Mouse (Mus musculus) urinary bladder, postnatal 36 days (tissue): ENCODE results near the gene Erich6b.

Experiments
- DNase-seq, 2 experiments: peaks; one replicate each; pipeline ENCODE4 v3.0.0; 2022; ENCODE audit warnings: low spot score in 2 of 2, mixed read lengths in 1 of 2

Gene Erich6b

GRCm38 (mm10) chr14:75642080-75642479 is at the start of gene Erich6b:
Gene Erich6b, plus strand, starts transcription at chr14:75642259.
- DNase-seq, result no peak

DNA sequence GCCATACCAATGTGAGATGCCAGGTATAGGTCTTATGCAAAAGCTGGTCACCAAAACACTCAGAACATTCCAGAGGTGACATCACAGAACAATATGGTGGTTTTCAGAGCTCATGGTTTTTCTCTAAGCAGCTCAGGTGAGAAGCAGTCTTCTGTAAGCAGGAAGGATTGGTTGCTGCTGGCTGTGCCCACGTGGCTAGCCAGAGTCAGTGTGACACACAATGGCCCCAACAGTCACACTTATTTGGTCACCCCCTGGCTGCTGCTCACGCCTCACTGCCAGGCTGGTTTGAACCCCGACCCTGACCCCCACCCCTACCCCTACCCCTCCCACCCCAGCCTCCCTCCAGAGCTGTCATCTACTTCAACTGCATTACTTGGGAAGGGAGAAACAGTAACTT is 49.1 kb upstream of the Erich6b start, which contains the start of gene Spert:
Gene Spert, minus strand, starts transcription at position 139 of the 400 bp plus-strand sequence.
- no peak for DNase-seq

DNA sequence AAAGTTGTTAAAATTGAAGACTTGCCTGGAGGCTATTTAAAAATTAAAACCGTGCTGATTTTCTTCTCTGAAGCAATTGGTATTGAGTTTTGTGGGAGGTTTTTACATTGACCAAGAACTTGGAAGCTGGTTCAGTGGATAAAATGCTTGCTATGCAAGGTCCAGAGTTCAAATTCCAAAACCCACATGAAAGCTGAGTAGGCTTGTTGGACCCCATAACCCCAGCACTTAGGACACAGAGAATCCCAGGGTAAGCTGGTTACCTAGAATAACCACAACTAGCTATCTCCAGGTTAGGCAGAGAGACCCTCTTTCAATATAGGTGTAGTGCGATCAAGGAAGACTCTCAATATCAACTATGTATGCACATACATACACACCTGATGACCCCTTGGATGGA is 32.9 kb upstream of the Erich6b start:
- DNase-seq, result no peak

DNA sequence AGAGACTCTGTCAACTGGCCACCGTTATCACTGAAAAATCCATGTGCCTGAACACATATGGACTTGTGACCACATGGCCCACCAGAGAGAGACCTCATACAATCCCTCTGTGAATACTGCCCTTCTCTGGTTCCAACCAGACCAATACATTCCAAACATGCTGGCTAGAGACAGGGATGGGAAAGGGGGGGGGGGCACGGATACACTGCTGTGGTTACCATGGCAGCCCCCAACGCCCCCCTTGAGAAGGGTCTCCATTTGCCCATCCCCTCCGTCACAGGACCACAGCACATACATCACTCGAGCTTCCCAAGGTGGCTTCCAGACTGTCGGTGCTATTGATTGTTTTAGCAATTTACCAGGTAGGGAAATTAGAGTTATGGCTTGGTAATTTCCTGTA is 25.7 kb upstream of the Erich6b start:
- no peak for DNase-seq

GRCm38 (mm10) chr14:75622984-75623383 is 19.1 kb upstream of the Erich6b start:
- DNase-seq, result no peak

DNA sequence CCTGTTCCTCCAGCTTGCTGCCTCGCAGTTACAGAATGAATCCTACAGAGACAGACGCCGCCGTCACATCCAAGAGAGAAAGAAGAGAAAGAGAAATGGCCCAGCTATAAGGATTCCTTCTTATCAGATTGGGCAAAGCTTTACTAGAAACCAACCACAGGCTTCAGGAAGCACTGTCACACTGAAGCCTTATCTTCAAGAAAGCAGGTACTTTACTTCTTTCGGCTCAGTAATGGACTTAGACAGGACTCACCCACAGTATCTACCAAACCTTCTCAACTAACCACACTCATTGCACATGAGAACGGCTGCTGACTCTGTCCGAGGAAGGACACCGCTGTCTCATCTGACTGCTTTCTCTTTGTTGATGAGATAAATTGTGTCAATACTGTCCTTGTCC is 13.2 kb upstream of the Erich6b start:
- DNase-seq, result no peak

DNA sequence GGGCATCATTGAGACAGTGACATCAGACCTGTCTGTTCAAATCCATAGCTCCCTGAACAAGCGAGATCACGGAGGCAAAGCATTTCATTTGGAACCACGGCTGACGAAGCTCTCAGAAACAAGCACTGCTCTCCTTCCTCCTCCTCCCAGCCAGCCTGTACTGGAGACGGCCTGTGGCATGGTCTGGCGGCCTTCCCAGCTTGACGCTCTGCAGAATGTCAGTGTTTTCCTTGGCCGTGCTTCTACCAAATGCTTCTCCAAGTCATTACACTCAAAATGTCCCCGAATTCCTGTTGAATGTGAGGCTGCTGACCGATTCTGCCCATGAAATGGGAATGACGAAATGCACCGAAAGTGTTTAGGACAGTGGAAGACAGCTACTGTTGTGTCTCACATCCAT is 6.7 kb upstream of the Erich6b start:
- DNase-seq, result peak in 1 of 2 experiments; percentile 14

DNA sequence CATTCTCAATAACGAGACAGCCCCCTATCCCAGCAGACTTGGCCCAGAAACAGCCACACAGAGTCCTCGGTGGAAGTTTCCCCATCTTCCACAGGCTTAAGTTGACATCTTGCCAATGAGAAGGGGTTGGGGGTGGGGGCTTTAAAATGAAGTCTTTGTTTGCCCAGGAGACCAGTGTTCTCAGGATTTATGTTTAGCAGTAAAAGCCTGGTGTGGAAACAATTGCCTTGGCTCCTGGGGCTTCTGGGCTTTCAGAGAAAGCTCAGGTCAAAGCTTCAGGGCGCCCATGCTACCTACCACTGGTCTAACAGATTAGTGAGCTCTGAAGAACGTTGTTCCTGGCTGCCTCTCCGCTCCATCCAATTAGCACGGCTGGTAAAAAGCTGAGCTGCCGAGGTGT is 6.0 kb upstream of the Erich6b start:
- DNase-seq, result no peak

- no peak for DNase-seq
Measured at GRCm38 (mm10) chr14:75637641-75638040, 4.4 kb upstream of the Erich6b start.

GRCm38 (mm10) chr14:75640846-75641245 is 1.2 kb upstream of the Erich6b start:
- no peak for DNase-seq

- no peak for DNase-seq
Measured at GRCm38 (mm10) chr14:75641369-75641768, 690 bp upstream of the Erich6b start.

DNA sequence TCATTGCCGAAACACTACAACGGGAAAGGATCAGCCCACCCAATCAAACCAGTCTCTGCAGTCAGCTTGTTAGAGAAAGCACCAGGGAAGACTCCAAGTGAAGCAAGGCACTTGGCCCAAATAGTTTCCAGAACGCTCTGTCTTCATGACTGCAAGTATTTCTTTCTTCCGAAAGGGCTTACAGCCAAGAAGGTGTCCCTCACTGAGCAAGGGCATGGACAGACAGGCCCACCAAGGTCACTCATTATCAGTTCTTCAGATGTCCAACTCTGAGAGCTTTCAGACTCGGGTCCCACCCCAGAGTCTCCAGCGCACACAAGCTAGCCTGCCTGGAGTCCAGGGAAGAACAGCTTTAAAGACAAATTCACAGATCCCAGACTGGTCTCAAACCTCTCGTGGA is 3.4 kb downstream of the Erich6b start:
- no peak for DNase-seq

DNA sequence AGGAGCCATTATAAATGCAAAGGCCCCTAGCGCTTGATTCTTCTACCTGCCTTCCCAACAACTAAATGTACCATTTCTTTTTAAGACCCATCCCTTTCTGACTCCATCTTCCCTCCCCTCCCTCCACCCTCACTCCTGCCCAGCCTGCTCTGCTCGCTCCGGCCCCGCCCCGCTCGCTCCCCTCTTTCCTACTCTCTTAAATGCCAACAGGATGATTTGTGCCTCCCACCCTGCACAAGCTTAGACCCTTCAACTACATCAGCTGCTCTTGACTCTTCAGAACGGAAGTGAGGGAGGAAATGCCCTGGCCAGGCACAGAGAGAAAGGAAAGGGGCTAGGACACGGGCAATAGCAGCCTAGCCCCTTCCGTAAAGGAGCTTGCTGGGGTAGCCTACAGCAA is 4.0 kb downstream of the Erich6b start:
- DNase-seq, result no peak

GRCm38 (mm10) chr14:75646968-75647829 is 5.1 kb downstream of the Erich6b start:
- no peak for DNase-seq

DNA sequence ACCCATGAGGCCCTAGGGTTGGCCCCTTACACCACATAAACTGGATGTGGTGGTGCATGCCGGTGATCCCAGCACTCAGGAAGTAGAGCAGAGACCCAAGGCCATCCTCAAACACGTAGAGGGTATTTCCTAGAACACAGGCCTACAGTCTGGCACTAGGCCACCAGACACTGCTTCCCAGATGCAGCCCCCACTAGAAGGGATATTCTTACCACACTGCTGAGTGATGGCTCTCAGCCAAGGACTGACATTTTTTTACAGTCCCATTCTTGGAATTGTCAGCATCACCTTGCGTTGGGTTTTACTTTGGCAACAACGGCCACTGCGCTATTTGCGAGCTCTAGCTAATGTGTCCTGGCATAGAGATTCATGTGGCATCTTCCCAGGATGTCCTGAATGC is 18.9 kb downstream of the Erich6b start:
- DNase-seq, result no peak

- no peak for DNase-seq
Measured at GRCm38 (mm10) chr14:75661548-75661947, 19.5 kb downstream of the Erich6b start.

GRCm38 (mm10) chr14:75665430-75666180 is 23.5 kb downstream of the Erich6b start:
- DNase-seq, result no peak

GRCm38 (mm10) chr14:75669085-75669645 is 27.1 kb downstream of the Erich6b start:
- no peak for DNase-seq

GRCm38 (mm10) chr14:75676316-75676715 is 34.3 kb downstream of the Erich6b start:
- DNase-seq, result no peak

DNA sequence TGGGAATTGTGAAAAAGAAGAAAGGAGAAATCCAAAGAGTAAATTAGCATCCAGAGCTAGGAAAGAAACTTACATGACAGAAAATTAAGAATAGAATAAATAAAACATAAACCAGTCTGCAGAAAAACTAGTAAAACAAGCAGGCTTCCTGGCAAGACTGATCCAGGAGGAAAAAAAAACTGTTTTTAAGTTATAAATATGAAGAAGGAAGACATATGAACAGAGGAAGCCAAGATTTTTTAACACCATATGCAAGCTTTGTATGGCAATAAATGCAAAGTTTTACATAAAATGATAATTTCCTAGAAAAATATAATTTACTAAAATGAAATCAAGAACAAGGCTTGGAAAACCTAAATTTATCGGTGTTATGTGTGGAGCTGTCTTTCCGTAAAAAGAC is 48.4 kb downstream of the Erich6b start:
- DNase-seq, result no peak

- DNase-seq, result no peak
Measured at GRCm38 (mm10) chr14:75696096-75696495, 54.0 kb downstream of the Erich6b start.

DNA sequence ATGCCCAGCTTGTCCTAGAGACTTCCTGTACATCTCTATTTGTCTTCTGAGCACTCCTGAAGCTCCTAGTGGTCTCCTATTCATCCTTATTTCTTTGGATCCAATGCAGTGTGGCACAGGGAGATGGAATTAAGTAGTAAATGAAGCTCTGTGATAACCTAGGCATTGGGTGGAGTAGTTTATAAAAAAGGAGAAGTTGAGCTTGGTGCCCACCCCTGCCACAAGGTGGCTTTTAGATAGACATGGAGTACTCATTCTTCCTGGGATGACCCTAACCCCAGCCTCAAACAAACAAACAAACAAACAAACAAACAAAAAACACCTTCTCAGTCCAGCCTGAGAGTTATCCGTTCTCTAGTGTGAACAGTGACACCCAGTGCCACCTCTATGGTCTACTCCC is 55.9 kb downstream of the Erich6b start:
- no peak for DNase-seq

DNA sequence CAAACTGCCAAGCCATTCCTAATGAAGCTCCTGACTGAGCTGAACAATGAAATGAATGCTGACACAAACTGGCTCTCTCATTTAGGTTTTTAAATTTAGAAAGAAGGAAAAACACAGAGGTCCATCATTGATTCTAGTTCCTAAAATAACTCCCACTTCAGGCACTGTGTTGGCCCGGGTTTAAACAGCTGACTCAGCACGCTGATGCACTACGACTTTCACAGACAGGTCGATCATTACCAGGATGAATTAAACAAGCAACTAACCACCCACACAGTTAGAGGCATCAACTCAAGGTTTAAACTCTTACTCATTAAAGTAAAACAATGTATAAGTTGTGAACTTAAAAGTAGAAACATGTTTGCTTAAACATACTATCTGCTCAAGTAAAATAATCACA is 64.6 kb downstream of the Erich6b start:
- no peak for DNase-seq
